Mouse (Mus musculus) limb, embryonic 13.5 days (tissue): ENCODE measurements around the gene Atxn7l3. TPM values are rescaled to one million over a fixed set of nuclear protein-coding genes. Genes with fewer than 3 reads are reported as not detected.
A peak's percentile ranks its signal among the peaks of the same experiment; 100 is the strongest.

ENCODE experiments used
- ATAC-seq: fragments of 200-750 bp; cut with Nextera tagmentation; 2 replicates; pipeline ENCODE4 v1.8.0; 2017; ENCODE audit warnings: low read depth, moderate number of reproducible peaks, moderate TSS enrichment; ENCODE audit not compliant: low FRiP score
- H3K27ac ChIP-seq: fragments of 300-500 bp; sonication (generic); 2 replicates; pipeline ENCODE4 v1.5.1; 2015; ENCODE audit warnings: inconsistent platforms, mild to moderate bottlenecking, moderate library complexity
- H3K27me3 ChIP-seq: fragments of 300-500 bp; sonication (generic); 2 replicates; pipeline ENCODE4 v1.6.1; 2015; ENCODE audit warnings: mild to moderate bottlenecking, inconsistent platforms
- H3K36me3 ChIP-seq: fragments of 300-500 bp; sonication (generic); 2 replicates; pipeline ENCODE4 v1.6.1; 2015; ENCODE audit warnings: inconsistent platforms, mild to moderate bottlenecking, moderate library complexity
- H3K4me1 ChIP-seq: fragments of 300-500 bp; sonication (generic); 2 replicates; pipeline ENCODE4 v1.6.1; 2015; ENCODE audit warnings: inconsistent platforms
- H3K4me2 ChIP-seq: fragments of 300-500 bp; sonication (generic); replicated peaks from 2 replicates; pipeline ENCODE4 v1.6.1; 2015; ENCODE audit warnings: inconsistent platforms, mild to moderate bottlenecking, moderate library complexity
- H3K4me3 ChIP-seq: fragments of 300-500 bp; sonication (generic); 2 replicates; pipeline ENCODE4 v1.5.1; 2015; ENCODE audit warnings: moderate library complexity, mild to moderate bottlenecking, inconsistent platforms
- H3K9ac ChIP-seq: fragments of 300-500 bp; sonication (generic); 2 replicates; pipeline ENCODE4 v1.6.1; 2015; ENCODE audit warnings: mild to moderate bottlenecking, inconsistent platforms
- H3K9me3 ChIP-seq: fragments of 300-500 bp; sonication (generic); 2 replicates; pipeline ENCODE4 v1.6.1; 2016; ENCODE audit warnings: inconsistent platforms
- whole genome bisulfite sequencing: fragments of 180-500 bp; shearing (Covaris S2); methylation state at CpG from one replicate; pipeline ENCODE4 v1.1.7; 2015; 5-methylcytosine and 5-hydroxymethylcytosine counted together
- polyA plus RNA-seq: library from polyadenylated mRNA; unstranded; fragments of >200 nt; fragmentation: Nextera tagmentation; extraction: Ambion mirVana; gene quantifications from 2 replicates; pipeline ENCODE4 v1.2.1, GENCODE M21; 2015

Gene Atxn7l3
- polyA plus RNA-seq, 1 experiment from 2014 or later = 21.4 TPM

GRCm38 (mm10) chr11:102305359-102305758 lies 8.9 kb upstream of the Atxn7l3 start:
- Histone ChIP-seq H3K27ac (no peak overlapping the region), H3K4me1 (peaks cover 17% of the 10 kb centered on the region), H3K36me3 (peaks cover 41% of the 10 kb centered on the region), H3K27me3 (no peaks in the 10 kb centered on the region), H3K9ac (no peak overlapping the region), H3K4me2 (no peak overlapping the region), H3K9me3 (no peaks in the 10 kb centered on the region), H3K4me3 (no peak overlapping the region)
- WGBS = 61% methylated on average over 3 of the region's 3 CpGs
- ATAC-seq = no peak

DNA sequence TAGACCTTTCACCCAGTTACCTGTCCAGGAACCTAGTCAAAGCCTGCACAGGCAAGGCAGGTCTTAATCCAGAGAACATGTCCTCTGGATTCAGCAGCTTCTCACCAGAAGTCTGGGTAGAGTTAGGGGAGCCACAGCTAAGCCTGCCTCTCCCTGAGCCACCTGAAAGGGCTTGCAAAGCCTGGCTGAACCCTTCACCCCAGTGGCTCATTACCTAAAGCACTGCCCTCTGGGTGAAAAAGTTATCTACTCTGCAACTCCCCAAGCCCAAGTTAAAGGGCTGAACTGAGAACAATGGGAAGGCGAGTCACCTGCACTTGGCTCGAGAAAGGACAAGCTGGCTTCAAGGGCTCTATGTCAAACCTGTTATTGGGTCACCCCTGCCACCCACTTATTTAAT lies 7.7 kb upstream of the Atxn7l3 start:
- no peak for ATAC-seq
- WGBS = 60% methylated on average over 2 of the region's 2 CpGs
- H3K36me3 ChIP-seq = peaks cover 32% of the 10 kb centered on the region
- H3K27ac ChIP-seq = no peak overlapping the region
- no peaks in the 10 kb centered on the region for H3K9me3 ChIP-seq
- H3K27me3 ChIP-seq = no peaks in the 10 kb centered on the region
- H3K4me2 ChIP-seq = no peak overlapping the region
- no peak overlapping the region for H3K4me3 ChIP-seq
- H3K9ac ChIP-seq = no peak overlapping the region
- peaks cover 5% of the 10 kb centered on the region for H3K4me1 ChIP-seq

GRCm38 (mm10) chr11:102299839-102300238 lies 3.4 kb upstream of the Atxn7l3 start:
- no peak overlapping the region for H3K9ac ChIP-seq
- WGBS = 33% methylated on average over 1 of the region's 1 CpGs
- ATAC-seq = no peak

DNA sequence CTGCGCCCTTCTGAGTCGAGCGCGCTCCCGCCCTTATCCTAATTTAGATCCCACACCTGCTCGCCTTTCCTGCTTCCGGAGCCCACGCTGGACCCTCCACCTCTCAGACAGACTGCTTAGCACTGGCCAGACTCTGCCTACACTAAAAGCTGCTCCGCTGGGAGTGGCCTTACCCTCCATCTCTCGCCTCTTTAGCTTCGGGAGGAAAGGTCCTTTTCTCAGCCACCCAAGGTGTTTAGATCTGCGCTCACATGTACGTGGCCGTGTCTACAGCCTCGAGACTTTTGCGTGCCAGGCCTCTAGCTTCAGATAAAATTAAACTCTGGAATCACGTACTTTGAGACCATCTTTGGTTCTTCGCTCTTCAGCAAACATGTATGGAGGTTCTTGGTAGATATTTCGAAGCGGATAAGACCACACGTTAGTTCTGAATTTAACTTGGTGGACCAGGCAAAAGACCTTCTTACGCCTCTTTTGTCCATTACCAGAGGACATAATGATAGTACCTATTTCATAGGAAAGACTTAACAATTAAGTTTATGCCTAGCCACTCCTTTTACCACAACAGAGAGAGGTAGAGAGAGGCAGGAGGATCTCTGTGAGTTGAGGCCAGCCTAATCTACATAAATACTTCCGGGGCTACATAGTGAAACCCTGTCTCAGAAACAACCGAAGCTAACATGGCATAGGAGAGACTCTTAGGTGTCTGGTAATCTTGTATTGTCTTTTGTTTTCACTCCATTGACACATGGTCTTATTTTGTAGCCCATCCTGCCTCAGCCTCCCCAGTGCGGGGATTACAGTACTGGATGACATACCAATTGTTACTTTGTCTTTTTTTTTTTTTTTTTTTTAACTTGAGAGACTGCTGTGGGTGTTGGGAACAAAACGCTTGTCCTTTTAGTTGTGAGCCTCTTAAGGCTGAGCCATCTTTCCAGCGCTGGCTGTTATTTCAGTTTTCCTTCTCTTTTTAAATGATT lies 1.4 kb upstream of the Atxn7l3 start:
- H3K9ac ChIP-seq = peak overlapping the region; percentile 79
- H3K27me3 ChIP-seq = no peaks in the 10 kb centered on the region
- ATAC-seq = peak; percentile 17
- H3K4me1 ChIP-seq = peaks cover 28% of the 10 kb centered on the region
- peak overlapping the region; percentile 89 for H3K4me3 ChIP-seq
- peak overlapping the region; percentile 99 for H3K27ac ChIP-seq
- WGBS = 22% methylated on average over 27 of the region's 27 CpGs
- peaks cover 19% of the 10 kb centered on the region for H3K36me3 ChIP-seq
- peak overlapping the region; percentile 94 for H3K4me2 ChIP-seq
- no peaks in the 10 kb centered on the region for H3K9me3 ChIP-seq

More at GRCm38 (mm10) chr11:102299839-102300238, 3.4 kb upstream of the Atxn7l3 start:
- H3K9me3 ChIP-seq = no peaks in the 10 kb centered on the region
- H3K4me3 ChIP-seq = no peak overlapping the region
- H3K36me3 ChIP-seq = no peaks in the 10 kb centered on the region
- no peaks in the 10 kb centered on the region for H3K27me3 ChIP-seq
- H3K27ac ChIP-seq = no peak overlapping the region
- no peak overlapping the region for H3K4me2 ChIP-seq
- peaks cover 15% of the 10 kb centered on the region for H3K4me1 ChIP-seq

DNA sequence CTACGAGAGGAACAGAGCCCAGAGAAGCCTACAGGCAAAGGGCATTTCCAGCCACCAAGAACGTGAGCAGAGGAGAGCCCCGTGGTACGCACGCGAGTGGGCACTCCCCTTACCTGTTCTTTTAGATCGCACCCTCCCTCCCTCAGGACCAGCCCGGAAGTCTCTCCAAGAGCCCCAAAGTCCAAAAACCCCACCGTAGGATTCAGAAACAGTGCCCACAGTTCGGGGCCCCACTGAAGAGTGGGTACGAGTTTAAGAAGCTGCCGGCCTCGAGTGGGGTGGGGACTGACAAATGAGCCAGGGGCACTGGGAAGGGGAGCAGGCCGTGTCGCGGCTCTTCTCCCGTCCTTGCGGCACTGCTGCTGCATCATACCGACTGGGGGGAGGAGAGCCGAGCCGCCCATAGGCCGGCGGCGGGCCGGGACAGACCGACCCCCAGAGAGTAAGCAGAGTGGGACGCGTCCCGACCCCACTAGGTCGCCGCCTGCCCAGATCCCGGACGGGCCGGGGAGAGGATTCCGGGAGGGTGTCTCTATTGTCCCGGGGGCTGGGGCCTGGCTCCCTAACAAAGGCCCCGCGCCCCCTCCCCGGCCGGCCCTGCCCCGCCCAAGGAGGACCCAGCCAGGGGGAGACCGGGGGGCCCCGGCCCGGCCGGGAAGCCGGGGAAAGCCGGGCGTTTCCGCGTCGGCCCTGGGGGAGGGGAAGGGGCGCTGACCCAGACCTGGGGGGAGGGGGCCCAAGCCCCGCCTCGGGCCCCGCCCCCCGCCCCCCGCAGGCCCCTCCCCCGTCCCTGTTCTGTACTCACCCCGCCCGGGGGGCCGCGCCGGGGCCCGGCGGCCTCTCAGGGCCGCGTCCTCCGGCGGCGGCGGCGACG lies 596 bp downstream of the Atxn7l3 start:
- Histone ChIP-seq H3K9ac (peak overlapping the region; percentile 95), H3K9me3 (no peaks in the 10 kb centered on the region), H3K27me3 (no peaks in the 10 kb centered on the region), H3K27ac (peak overlapping the region; percentile 99), H3K4me1 (peaks cover 28% of the 10 kb centered on the region), H3K4me3 (peak overlapping the region; percentile 89), H3K4me2 (peak overlapping the region; percentile 94), H3K36me3 (peaks cover 39% of the 10 kb centered on the region)
- ATAC-seq = peak; percentile 21
- WGBS = under 1% methylated on average over 39 of the region's 73 CpGs

DNA sequence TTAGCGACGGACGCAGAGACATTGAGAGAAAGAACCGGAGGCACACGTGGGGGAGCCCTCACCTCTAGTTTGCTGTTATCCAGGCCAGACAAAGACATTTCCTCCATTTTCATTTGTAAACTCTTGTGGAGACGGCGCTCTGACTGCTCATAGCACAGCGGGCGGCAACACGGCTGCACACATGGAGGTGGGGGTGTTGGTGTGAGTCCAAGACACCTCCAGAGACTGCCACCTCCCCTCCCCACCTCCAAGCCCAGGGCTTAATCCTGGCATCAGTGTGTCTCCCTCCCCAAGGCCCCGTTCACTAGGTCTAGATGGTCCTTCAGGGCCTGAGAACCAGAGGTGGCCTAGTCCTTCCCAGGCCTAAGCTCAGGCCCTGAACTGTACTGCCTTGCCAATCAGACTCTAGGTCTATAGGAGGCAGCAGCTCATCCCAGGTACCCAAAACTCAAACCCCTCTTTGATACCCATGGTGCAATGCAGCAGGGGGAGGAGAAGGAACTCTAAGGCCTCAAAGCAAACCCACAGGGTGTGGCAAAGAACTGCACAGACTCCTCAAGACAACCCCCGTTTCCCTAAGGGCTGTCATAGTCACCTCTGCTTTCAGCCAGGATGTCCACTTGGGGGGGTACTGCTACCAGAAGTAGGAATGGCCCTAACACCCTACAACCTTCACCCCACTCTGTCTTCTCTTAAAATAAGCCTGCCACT lies 1.4 kb downstream of the Atxn7l3 start:
- Histone ChIP-seq H3K27me3 (no peaks in the 10 kb centered on the region), H3K4me1 (peaks cover 28% of the 10 kb centered on the region), H3K9ac (peak overlapping the region; percentile 95), H3K36me3 (peaks cover 47% of the 10 kb centered on the region), H3K9me3 (no peaks in the 10 kb centered on the region), H3K4me2 (peak overlapping the region; percentile 94), H3K27ac (peak overlapping the region; percentile 99), H3K4me3 (peak overlapping the region; percentile 89)
- ATAC-seq = no peak
- 65% methylated on average over 12 of the region's 12 CpGs for WGBS

GRCm38 (mm10) chr11:102294416-102294815 lies 2.0 kb downstream of the Atxn7l3 start:
- H3K36me3 ChIP-seq = peaks cover 52% of the 10 kb centered on the region
- no peak for ATAC-seq
- H3K4me1 ChIP-seq = peaks cover 30% of the 10 kb centered on the region
- peak overlapping the region; percentile 89 for H3K4me3 ChIP-seq
- peak overlapping the region; percentile 95 for H3K9ac ChIP-seq
- H3K9me3 ChIP-seq = no peaks in the 10 kb centered on the region
- H3K27me3 ChIP-seq = no peaks in the 10 kb centered on the region
- 81% methylated on average over 5 of the region's 5 CpGs for WGBS
- peak overlapping the region; percentile 94 for H3K4me2 ChIP-seq
- H3K27ac ChIP-seq = 0 out of 2 replicates have a peak overlapping the region, but pooled peaks have one; percentile 99

DNA sequence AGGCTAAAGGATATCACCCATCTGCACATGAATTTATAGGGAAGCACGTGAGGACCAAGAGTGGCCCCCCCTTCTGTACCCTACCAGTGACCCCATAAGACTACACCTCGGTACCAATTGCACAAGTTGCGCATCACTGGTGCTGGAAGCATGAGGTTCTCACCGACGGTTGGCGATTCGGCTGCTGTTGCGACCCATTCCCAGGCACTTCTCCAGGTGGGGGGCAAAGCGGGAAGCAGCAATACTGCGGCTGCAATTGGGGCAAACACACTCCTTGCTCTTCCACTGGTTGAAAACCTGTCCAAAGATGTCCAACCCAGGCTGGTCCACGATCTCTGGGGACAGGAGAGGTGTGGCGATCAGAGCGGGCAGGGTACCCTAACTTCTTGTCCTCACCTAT lies 2.5 kb downstream of the Atxn7l3 start:
- H3K4me2 ChIP-seq = peak overlapping the region; percentile 94
- H3K27me3 ChIP-seq = no peaks in the 10 kb centered on the region
- 94% methylated on average over 13 of the region's 13 CpGs for WGBS
- H3K4me3 ChIP-seq = no peak overlapping the region
- peaks cover 30% of the 10 kb centered on the region for H3K4me1 ChIP-seq
- no peak overlapping the region for H3K27ac ChIP-seq
- peak overlapping the region; percentile 95 for H3K9ac ChIP-seq
- H3K36me3 ChIP-seq = peaks cover 55% of the 10 kb centered on the region
- no peaks in the 10 kb centered on the region for H3K9me3 ChIP-seq
- no peak for ATAC-seq

- H3K27me3 ChIP-seq = no peaks in the 10 kb centered on the region
- peaks cover 74% of the 10 kb centered on the region for H3K36me3 ChIP-seq
- H3K4me3 ChIP-seq = no peak overlapping the region
- no peak overlapping the region for H3K4me2 ChIP-seq
- peak overlapping the region; percentile 1; the same call in 1 of the 2 replicates for H3K9ac ChIP-seq
- WGBS = 89% methylated on average over 11 of the region's 11 CpGs
- ATAC-seq = no peak
- no peaks in the 10 kb centered on the region for H3K9me3 ChIP-seq
- H3K27ac ChIP-seq = no peak overlapping the region
- peaks cover 29% of the 10 kb centered on the region for H3K4me1 ChIP-seq
These were observed 5.3 kb downstream of the Atxn7l3 start for GRCm38 (mm10) chr11:102291051-102291535.

GRCm38 (mm10) chr11:102290141-102290540 lies 6.3 kb downstream of the Atxn7l3 start:
- Histone ChIP-seq H3K27me3 (no peaks in the 10 kb centered on the region), H3K27ac (no peak overlapping the region; the same call in 1 of the 2 replicates), H3K9ac (no peak overlapping the region), H3K4me1 (peaks cover 31% of the 10 kb centered on the region), H3K4me2 (no peak overlapping the region), H3K4me3 (no peak overlapping the region), H3K9me3 (no peaks in the 10 kb centered on the region), H3K36me3 (peaks cover 74% of the 10 kb centered on the region)
- WGBS = 85% methylated on average over 4 of the region's 4 CpGs
- no peak for ATAC-seq

- H3K4me1 ChIP-seq = peaks cover 26% of the 10 kb centered on the region
- no peak overlapping the region for H3K4me2 ChIP-seq
- peak overlapping the region; percentile 44; the same call in 1 of the 2 replicates for H3K27ac ChIP-seq
- 61% methylated on average over 6 of the region's 6 CpGs for WGBS
- 0 out of 2 replicates have a peak overlapping the region, but pooled peaks have one; percentile 25 for H3K9ac ChIP-seq
- no peak overlapping the region for H3K4me3 ChIP-seq
- H3K27me3 ChIP-seq = no peaks in the 10 kb centered on the region
- H3K9me3 ChIP-seq = no peaks in the 10 kb centered on the region
- H3K36me3 ChIP-seq = peaks cover 72% of the 10 kb centered on the region
- ATAC-seq = no peak
These were observed 6.8 kb downstream of the Atxn7l3 start for GRCm38 (mm10) chr11:102289511-102290100.
